Mouse (Mus musculus): ENCODE results near the gene Vmn1r214.

DNA sequence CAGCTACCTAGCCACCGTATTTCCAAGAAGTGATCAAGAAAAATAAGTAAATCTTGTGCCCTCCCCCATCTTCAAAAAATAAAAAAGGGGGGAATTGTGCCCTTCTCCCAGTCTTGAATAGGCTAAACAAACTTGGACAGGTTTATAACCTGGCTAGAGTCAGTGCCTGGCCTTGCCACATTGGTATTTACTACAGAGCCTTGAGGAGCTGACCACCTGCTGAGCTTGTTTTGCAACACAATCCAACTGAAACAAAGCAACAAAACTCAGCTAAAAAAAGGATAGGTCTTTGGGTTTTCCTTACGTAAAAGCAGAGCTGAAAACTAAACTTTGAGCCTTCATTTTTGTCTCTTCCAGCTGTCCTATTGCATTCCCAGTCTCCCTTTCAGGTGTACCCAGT, 37.5 kb upstream of the Vmn1r214 start:
- TF ChIP-seq CTCF (IDR thresholded peaks at IDR 0.05; ENCODE audit: control insufficient read depth, insufficient read depth, insufficient replicate concordance, low read depth, low read length) = no peak
- no peak for TF ChIP-seq POLR2A (IDR thresholded peaks at IDR 0.05; ENCODE audit: control insufficient read depth, low read depth, low read length)
